Comparison of ENCODE assay signal across 20 mouse cellular contexts in the genomic region with DNA sequence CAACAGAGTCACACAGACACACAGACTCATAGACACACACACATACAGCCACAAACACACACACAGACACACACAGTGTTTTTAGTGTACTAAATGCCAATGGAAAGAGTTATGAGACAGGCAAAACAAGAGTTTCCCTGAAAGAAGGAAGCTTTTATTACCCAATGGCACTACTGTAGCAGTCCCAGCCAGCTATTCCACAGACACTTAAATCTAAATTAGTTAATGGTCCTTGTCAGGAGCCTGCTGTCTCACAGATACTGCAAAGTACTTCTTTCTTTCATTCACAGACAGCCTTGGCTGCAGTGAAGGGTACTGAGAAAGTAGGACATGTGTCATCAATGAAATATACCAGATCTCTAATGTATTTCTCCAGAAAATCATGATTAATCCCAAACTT.
DNase-seq lines count a peak whose midpoint lies in the region; ATAC-seq and TF ChIP-seq lines count a peak whose summit lies in the region.
"Had no signal": no experiment of that assay in that cellular context is flagged by ENCODE, and none has a peak within 500 bp of the region (broad histone marks: within the 10 kb centered on the region; RNA-seq: fewer than 3 reads in every experiment).

No protein-coding gene starts in this region.

- H3K27me3 ChIP-seq in hindbrain, embryonic 14.5 days (ENCODE audit: control insufficient read depth, insufficient read depth, low read length), result no peaks in the 10 kb centered on the region
- no peaks in the 10 kb centered on the region for H3K27me3 ChIP-seq in hindbrain, embryonic 11.5 days (ENCODE audit: control insufficient read depth, insufficient read depth, low read length)
- no peaks in the 10 kb centered on the region for H3K27me3 ChIP-seq in midbrain, postnatal 0 days (ENCODE audit: insufficient read depth, low read length)
- H3K27me3 ChIP-seq in midbrain, embryonic 10.5 days (ENCODE audit: low read depth, poor library complexity, severe bottlenecking), result no peaks in the 10 kb centered on the region
- H3K27me3 ChIP-seq: midbrain, embryonic 12.5 days had no signal

- H3K9ac ChIP-seq in hindbrain, embryonic 14.5 days, result no peak overlapping the region
- no peak overlapping the region for H3K9ac ChIP-seq in hindbrain, embryonic 11.5 days (ENCODE audit: low read depth, low read length)
- H3K9ac ChIP-seq in midbrain, postnatal 0 days (replicated peaks; ENCODE audit: low read length, poor library complexity, severe bottlenecking), result no peak overlapping the region
- H3K9ac ChIP-seq: midbrain, embryonic 12.5 days had no signal

- no peak overlapping the region for H3K4me3 ChIP-seq in hindbrain, embryonic 14.5 days (replicated peaks; ENCODE audit: low read length)
- no peak overlapping the region for H3K4me3 ChIP-seq in hindbrain, embryonic 11.5 days (ENCODE audit: low read depth, low read length)
- H3K4me3 ChIP-seq in midbrain, postnatal 0 days (ENCODE audit: low read depth, low read length), result no peak overlapping the region
- no peak overlapping the region for H3K4me3 ChIP-seq in midbrain, embryonic 10.5 days
- H3K4me3 ChIP-seq: forebrain, embryonic 10.5 days; gastrocnemius, adult 2 months; layer of hippocampus, adult 2 months; midbrain, embryonic 12.5 days had no signal

- peak; percentile 66; the same call in 1 of the 2 replicates for ATAC-seq in hindbrain, embryonic 14.5 days (ENCODE audit: low FRiP score)
- ATAC-seq in hindbrain, embryonic 11.5 days (ENCODE audit: low FRiP score), result no peak
- ATAC-seq in midbrain, postnatal 0 days (ENCODE audit: low FRiP score), result no peak
- ATAC-seq: inflammation-experienced regulatory T-cells, adult 6 months; lung, postnatal 0 days had no signal

- H3K36me3 ChIP-seq in hindbrain, embryonic 14.5 days (replicated peaks; ENCODE audit: control insufficient read depth, insufficient read depth), result no peaks in the 10 kb centered on the region
- H3K36me3 ChIP-seq in hindbrain, embryonic 11.5 days (ENCODE audit: control insufficient read depth, insufficient read depth, low read length), result no peaks in the 10 kb centered on the region
- no peaks in the 10 kb centered on the region for H3K36me3 ChIP-seq in midbrain, postnatal 0 days (ENCODE audit: insufficient read depth, low read length)
- no peaks in the 10 kb centered on the region for H3K36me3 ChIP-seq in midbrain, embryonic 10.5 days
- H3K36me3 ChIP-seq: forebrain, embryonic 10.5 days; midbrain, embryonic 12.5 days had no signal

- no peak overlapping the region for H3K4me2 ChIP-seq in hindbrain, embryonic 14.5 days (replicated peaks)
- no peak overlapping the region for H3K4me2 ChIP-seq in hindbrain, embryonic 11.5 days (replicated peaks; ENCODE audit: low read depth, low read length)
- no peak overlapping the region for H3K4me2 ChIP-seq in midbrain, postnatal 0 days (ENCODE audit: low read depth, low read length, poor library complexity, severe bottlenecking)
- H3K4me2 ChIP-seq: midbrain, embryonic 12.5 days had no signal

- peak; percentile 3 for DNase-seq in adrenal gland, postnatal 14 days
- no peak for DNase-seq in adrenal gland, adult 2 months
- no peak for DNase-seq in hindbrain, embryonic 14.5 days (ENCODE audit: low spot score)
- no peak for DNase-seq in hindbrain, embryonic 11.5 days (ENCODE audit: low spot score)
- DNase-seq in midbrain, postnatal 0 days (ENCODE audit: low spot score), result peak; percentile 19
- no peak for DNase-seq in midbrain, embryonic 10.5 days (ENCODE audit: low spot score)
- no peak for DNase-seq in cerebellum, postnatal 25 days
- no peak for DNase-seq in right cerebral cortex, postnatal 4 days
- DNase-seq: adrenal gland, postnatal 25 days; cerebellum, adult 11-12 months; cerebellum, postnatal 10 days; gastrocnemius, adult 2 months; kidney, adult 8-10 months; kidney, postnatal 25 days; spleen, adult 18-20 months had no signal

- no peak for TF ChIP-seq CTCF in midbrain, postnatal 0 days (IDR thresholded peaks at IDR 0.05)

- no peak overlapping the region for H3K27ac ChIP-seq in hindbrain, embryonic 14.5 days
- H3K27ac ChIP-seq in hindbrain, embryonic 11.5 days (ENCODE audit: low read depth, low read length), result no peak overlapping the region
- no peak overlapping the region for H3K27ac ChIP-seq in midbrain, postnatal 0 days (ENCODE audit: low read depth, low read length)
- no peak overlapping the region for H3K27ac ChIP-seq in midbrain, embryonic 10.5 days (replicated peaks)
- H3K27ac ChIP-seq: forebrain, embryonic 10.5 days; gastrocnemius, adult 2 months; layer of hippocampus, adult 2 months; midbrain, embryonic 12.5 days had no signal

- H3K4me1 ChIP-seq in hindbrain, embryonic 14.5 days (replicated peaks; ENCODE audit: control insufficient read depth, insufficient read depth, low read length), result no peaks in the 10 kb centered on the region
- H3K4me1 ChIP-seq in hindbrain, embryonic 11.5 days (replicated peaks; ENCODE audit: control insufficient read depth, insufficient read depth, low read length), result no peaks in the 10 kb centered on the region
- no peaks in the 10 kb centered on the region for H3K4me1 ChIP-seq in midbrain, postnatal 0 days (ENCODE audit: insufficient read depth, low read length)
- H3K4me1 ChIP-seq in midbrain, embryonic 10.5 days, result no peaks in the 10 kb centered on the region
- H3K4me1 ChIP-seq: forebrain, embryonic 10.5 days; midbrain, embryonic 12.5 days had no signal

- H3K9me3 ChIP-seq in hindbrain, embryonic 14.5 days (ENCODE audit: control insufficient read depth, low read length), result no peaks in the 10 kb centered on the region
- H3K9me3 ChIP-seq in hindbrain, embryonic 11.5 days (ENCODE audit: control insufficient read depth, low read length), result no peaks in the 10 kb centered on the region
- H3K9me3 ChIP-seq in midbrain, postnatal 0 days (ENCODE audit: low read length), result no peaks in the 10 kb centered on the region
- no peaks in the 10 kb centered on the region for H3K9me3 ChIP-seq in midbrain, embryonic 10.5 days (replicated peaks)
- H3K9me3 ChIP-seq: forebrain, embryonic 10.5 days; midbrain, embryonic 12.5 days had no signal

Comparison
In these comparisons a context has a peak if more than half of its experiments do, and no peak if none do; other contexts are left out.
1. DNase-seq: peak in adrenal gland, postnatal 14 days (single experiment) and midbrain, postnatal 0 days (single experiment); none in adrenal gland, adult 2 months (single experiment), hindbrain, embryonic 14.5 days (single experiment), hindbrain, embryonic 11.5 days (single experiment), midbrain, embryonic 10.5 days (single experiment), cerebellum, postnatal 25 days (0 of 2) and right cerebral cortex, postnatal 4 days (single experiment).